Mouse (Mus musculus) stomach, embryonic 15.5 days (tissue): ENCODE data around the gene Wfdc6a. TPM values are rescaled to one million over a fixed set of nuclear protein-coding genes. Genes with fewer than 3 reads are reported as not detected.
"Not testable (repeated sequence)": the region's sequence is repeated elsewhere in the genome, so short reads cannot be mapped to it uniquely, and the experiment has no call there.

Experiments
- ATAC-seq: fragments of 200-750 bp; cut with Nextera tagmentation; 2 replicates; pipeline ENCODE4 v1.8.0; 2017; ENCODE audit warnings: low read depth, moderate number of reproducible peaks, moderate TSS enrichment; ENCODE audit not compliant: insufficient read depth, low FRiP score
- H3K27ac ChIP-seq: fragments of 300-500 bp; sonication (generic); 2 replicates; pipeline ENCODE4 v1.5.1; 2015; ENCODE audit warnings: mild to moderate bottlenecking, inconsistent platforms
- H3K27me3 ChIP-seq: fragments of 300-500 bp; sonication (generic); replicated peaks from 2 replicates; pipeline ENCODE4 v1.6.1; 2015; ENCODE audit warnings: inconsistent platforms
- H3K36me3 ChIP-seq: fragments of 300-500 bp; sonication (generic); 2 replicates; pipeline ENCODE4 v1.6.1; 2015; ENCODE audit warnings: inconsistent platforms
- H3K4me1 ChIP-seq: fragments of 300-500 bp; sonication (generic); 2 replicates; pipeline ENCODE4 v1.6.1; 2015; ENCODE audit warnings: inconsistent platforms
- H3K4me2 ChIP-seq: fragments of 300-500 bp; sonication (generic); 2 replicates; pipeline ENCODE4 v1.6.1; 2015; ENCODE audit warnings: mild to moderate bottlenecking, inconsistent platforms
- H3K4me3 ChIP-seq: fragments of 300-500 bp; sonication (generic); replicated peaks from 2 replicates; pipeline ENCODE4 v1.5.1; 2015; ENCODE audit warnings: inconsistent platforms
- H3K9ac ChIP-seq: fragments of 300-500 bp; sonication (generic); 2 replicates; pipeline ENCODE4 v1.6.1; 2015; ENCODE audit warnings: inconsistent platforms
- H3K9me3 ChIP-seq: fragments of 300-500 bp; sonication (generic); 2 replicates; pipeline ENCODE4 v1.6.1; 2016; ENCODE audit warnings: inconsistent platforms
- WGBS: fragments of 180-500 bp; shearing (Covaris S2); methylation state at CpG from one replicate; pipeline ENCODE4 v1.1.7; 2015; 5-methylcytosine and 5-hydroxymethylcytosine counted together
- polyA plus RNA-seq: library from polyadenylated mRNA; unstranded; fragments of >200 nt; fragmentation: Nextera tagmentation; extraction: Ambion mirVana; gene quantifications from 2 replicates; pipeline ENCODE4 v1.2.1, GENCODE M21; 2015

Wfdc6a gene
- 1.0 and 1.5 TPM in 2 replicates for polyA plus RNA-seq

DNA sequence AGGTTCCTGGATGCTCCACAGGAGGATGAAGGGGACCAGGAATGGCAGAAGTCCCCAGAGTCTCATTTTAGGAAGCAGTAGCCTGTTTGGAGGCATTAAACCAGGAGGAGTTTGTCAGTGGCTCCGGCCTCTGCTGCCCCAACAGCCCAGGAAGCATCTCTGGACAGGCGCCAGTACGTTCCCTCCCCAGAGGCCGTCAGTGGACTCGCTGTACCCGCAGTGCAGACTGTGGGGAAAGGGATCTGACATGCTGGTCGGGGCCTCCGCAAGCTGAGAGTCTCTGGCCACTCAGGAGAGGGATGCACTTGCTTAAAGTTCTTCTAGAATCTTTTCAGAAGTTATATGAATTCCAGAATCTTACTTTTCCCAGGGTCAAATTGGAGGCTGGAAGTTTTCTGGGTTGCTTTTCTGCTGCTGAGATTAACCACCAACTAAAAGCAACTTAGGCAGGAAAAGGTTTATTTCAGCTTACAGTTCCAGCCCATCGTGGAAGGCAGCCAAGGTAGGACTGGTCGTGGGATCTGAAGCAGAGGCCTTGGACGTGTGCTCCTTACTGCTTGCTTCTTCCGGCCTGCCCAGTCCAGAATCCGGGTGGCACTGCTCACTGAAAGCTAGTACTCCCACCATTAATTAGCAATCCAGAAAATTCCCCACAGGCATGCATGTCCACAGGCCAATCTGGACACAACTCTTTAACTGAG lies at the start of gene Wfdc6a:
Gene Wfdc6a (minus strand): TSS at position 423 of the 701 bp plus-strand sequence.
- 51% methylated on average over 13 of the region's 13 CpGs for WGBS
- ATAC-seq, result not testable (repeated sequence)

DNA sequence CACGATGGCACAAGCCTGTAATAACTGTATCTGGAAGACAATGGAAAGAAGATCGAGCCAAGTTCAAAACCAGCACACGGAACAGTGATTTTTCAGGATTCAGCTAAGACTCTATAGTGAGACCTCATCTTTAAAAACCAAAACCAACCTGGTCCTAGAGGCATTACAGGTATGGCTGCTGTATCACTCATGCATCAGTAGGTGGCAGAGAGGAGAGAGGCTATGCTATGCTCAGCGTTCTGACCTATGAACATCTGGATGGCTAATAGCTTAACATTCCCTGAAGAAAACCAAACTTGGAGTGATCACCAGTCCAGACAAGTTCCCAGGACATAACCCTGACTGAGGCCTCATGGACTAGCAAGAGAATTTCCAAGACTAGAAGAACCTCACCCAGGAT lies 36.5 kb upstream of the Wfdc6a start:
- WGBS, result 83% methylated on average over 4 of the region's 4 CpGs
- H3K4me3 ChIP-seq, result no peak overlapping the region
- no peak overlapping the region for H3K9ac ChIP-seq
- H3K27me3 ChIP-seq, result no peaks in the 10 kb centered on the region
- ATAC-seq, result no peak
- H3K36me3 ChIP-seq, result no peaks in the 10 kb centered on the region
- no peak overlapping the region for H3K4me2 ChIP-seq
- H3K27ac ChIP-seq, result no peak overlapping the region
- H3K4me1 ChIP-seq, result no peaks in the 10 kb centered on the region
- H3K9me3 ChIP-seq, result no peaks in the 10 kb centered on the region

More for the DNA sequence above, at the start of gene Wfdc6a:
- not testable (repeated sequence) for H3K27me3 ChIP-seq, H3K4me2 ChIP-seq, H3K4me1 ChIP-seq, H3K36me3 ChIP-seq, H3K4me3 ChIP-seq, H3K27ac ChIP-seq, H3K9me3 ChIP-seq, H3K9ac ChIP-seq

GRCm38 (mm10) chr2:164619050-164619449 lies 33.8 kb upstream of the Wfdc6a start:
- Histone ChIP-seq H3K4me3 (no peak overlapping the region), H3K27me3 (no peaks in the 10 kb centered on the region), H3K36me3 (no peaks in the 10 kb centered on the region), H3K4me1 (no peaks in the 10 kb centered on the region), H3K9ac (no peak overlapping the region), H3K27ac (no peak overlapping the region), H3K4me2 (no peak overlapping the region), H3K9me3 (no peaks in the 10 kb centered on the region)
- WGBS, result 72% methylated on average over 5 of the region's 5 CpGs
- ATAC-seq, result no peak

DNA sequence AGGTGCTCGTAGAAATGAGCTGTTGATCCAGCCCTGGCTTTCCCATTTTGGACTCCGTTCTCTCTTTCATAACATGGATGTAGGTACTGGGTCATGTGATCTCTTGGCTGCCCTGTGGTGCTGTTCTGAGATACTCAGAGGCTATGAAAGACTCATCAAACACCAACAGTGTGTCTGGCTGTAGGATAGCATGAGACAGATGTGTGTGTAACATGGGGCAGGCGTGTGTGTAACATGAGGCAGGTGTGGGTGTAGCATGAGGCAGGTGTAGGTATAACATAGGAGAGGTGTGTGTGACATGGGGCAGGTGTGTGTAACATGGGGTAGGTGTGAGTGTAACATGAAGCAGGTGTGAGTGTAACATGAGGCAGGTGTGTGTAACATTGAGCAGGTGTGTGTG lies 30.1 kb upstream of the Wfdc6a start:
- no peaks in the 10 kb centered on the region for H3K4me1 ChIP-seq
- H3K36me3 ChIP-seq, result no peaks in the 10 kb centered on the region
- H3K9me3 ChIP-seq, result no peaks in the 10 kb centered on the region
- no peak overlapping the region for H3K27ac ChIP-seq
- 88% methylated on average over 3 of the region's 3 CpGs for WGBS
- H3K9ac ChIP-seq, result no peak overlapping the region
- ATAC-seq, result no peak
- no peak overlapping the region for H3K4me3 ChIP-seq
- H3K27me3 ChIP-seq, result no peaks in the 10 kb centered on the region
- H3K4me2 ChIP-seq, result no peak overlapping the region

DNA sequence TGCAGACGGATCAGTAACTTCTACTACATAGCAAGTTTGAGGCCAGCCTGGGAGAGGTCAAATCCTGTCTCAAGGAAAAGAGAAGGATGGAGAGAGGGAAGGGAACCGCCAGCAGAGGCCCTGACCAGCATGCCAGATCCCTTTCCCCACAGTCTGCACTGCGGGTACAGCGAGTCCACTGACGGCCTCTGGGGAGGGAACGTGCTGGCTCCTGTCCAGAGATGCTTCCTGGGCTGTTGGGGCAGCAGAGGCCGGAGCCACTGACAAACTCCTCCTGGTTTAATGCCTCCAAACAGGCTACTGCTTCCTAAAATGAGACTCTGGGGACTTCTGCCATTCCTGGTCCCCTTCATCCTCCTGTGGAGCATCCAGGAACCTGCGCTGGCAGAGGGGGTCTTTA lies 28.2 kb upstream of the Wfdc6a start, which contains the start of the genes Wfdc6b and Wfdc8:
Gene Wfdc6b (plus strand): TSS at position 52 of the 400 bp plus-strand sequence.
Gene Wfdc8 (minus strand): TSS at position 156 of the 400 bp plus-strand sequence.
- H3K9me3 ChIP-seq, ATAC-seq, H3K4me1 ChIP-seq, H3K9ac ChIP-seq, H3K36me3 ChIP-seq, H3K27me3 ChIP-seq, H3K4me3 ChIP-seq, H3K4me2 ChIP-seq, H3K27ac ChIP-seq: not testable (repeated sequence)
- 52% methylated on average over 8 of the region's 8 CpGs for WGBS

DNA sequence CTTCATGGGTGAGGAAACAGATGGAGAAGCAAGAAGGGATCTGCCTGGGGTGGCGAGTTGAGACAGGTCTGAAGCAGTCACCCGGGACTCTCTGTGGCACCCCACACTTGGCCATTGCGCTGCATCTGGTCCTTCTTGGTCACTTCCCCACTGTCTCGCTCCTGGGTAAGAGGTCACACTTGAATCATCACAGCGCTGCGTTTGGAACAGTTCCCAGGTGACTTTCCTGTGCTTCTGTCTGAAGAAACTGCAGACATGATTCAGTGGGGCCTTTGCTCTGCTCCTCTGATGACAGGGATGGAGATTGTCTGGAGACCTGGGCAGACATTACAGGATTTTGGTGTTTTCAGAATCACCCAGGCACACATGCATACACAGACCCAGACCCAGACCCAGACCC lies 23.5 kb upstream of the Wfdc6a start:
- no peak for ATAC-seq
- WGBS, result 75% methylated on average over 6 of the region's 6 CpGs
- Histone ChIP-seq H3K27me3 (no peaks in the 10 kb centered on the region), H3K36me3 (no peaks in the 10 kb centered on the region), H3K4me1 (no peaks in the 10 kb centered on the region), H3K27ac (no peak overlapping the region), H3K9ac (no peak overlapping the region), H3K4me3 (no peak overlapping the region), H3K9me3 (no peaks in the 10 kb centered on the region), H3K4me2 (no peak overlapping the region)

- Histone ChIP-seq H3K27ac (no peak overlapping the region), H3K4me2 (no peak overlapping the region), H3K27me3 (no peaks in the 10 kb centered on the region), H3K9ac (no peak overlapping the region), H3K4me3 (no peak overlapping the region), H3K36me3 (no peaks in the 10 kb centered on the region), H3K9me3 (no peaks in the 10 kb centered on the region), H3K4me1 (no peaks in the 10 kb centered on the region)
- 88% methylated on average over 8 of the region's 8 CpGs for WGBS
- no peak for ATAC-seq
Observed at GRCm38 (mm10) chr2:164604411-164604810, 19.2 kb upstream of the Wfdc6a start.

GRCm38 (mm10) chr2:164603482-164603881 lies 18.2 kb upstream of the Wfdc6a start:
- Histone ChIP-seq H3K4me2 (no peak overlapping the region), H3K27ac (no peak overlapping the region), H3K4me1 (no peaks in the 10 kb centered on the region), H3K4me3 (no peak overlapping the region), H3K27me3 (no peaks in the 10 kb centered on the region), H3K9ac (no peak overlapping the region), H3K36me3 (no peaks in the 10 kb centered on the region), H3K9me3 (no peaks in the 10 kb centered on the region)
- 88% methylated on average over 3 of the region's 3 CpGs for WGBS
- no peak for ATAC-seq

DNA sequence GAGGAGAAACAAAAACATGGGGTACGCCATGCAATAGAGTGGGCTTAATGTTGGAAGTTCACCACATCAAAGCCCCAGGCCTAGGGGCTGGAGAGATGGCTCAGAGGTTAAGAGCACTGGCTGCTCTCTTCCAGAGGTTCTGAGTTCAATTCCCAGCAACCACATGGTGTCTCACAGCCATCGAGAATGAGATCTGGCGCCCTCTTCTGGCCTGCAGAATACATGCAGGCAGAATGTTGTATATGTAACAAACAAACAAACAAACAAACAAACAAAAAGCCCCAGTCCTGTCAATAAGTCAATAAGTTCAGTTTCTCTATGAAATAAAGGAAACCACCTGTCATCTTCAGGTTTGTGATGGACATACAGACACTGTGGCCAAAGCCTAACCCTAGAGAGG lies 14.9 kb upstream of the Wfdc6a start:
- Histone ChIP-seq H3K9me3 (no peaks in the 10 kb centered on the region), H3K9ac (no peak overlapping the region), H3K4me3 (no peak overlapping the region), H3K36me3 (no peaks in the 10 kb centered on the region), H3K27me3 (no peaks in the 10 kb centered on the region), H3K4me2 (no peak overlapping the region), H3K27ac (no peak overlapping the region), H3K4me1 (no peaks in the 10 kb centered on the region)
- ATAC-seq, result no peak
- 70% methylated on average over 3 of the region's 3 CpGs for WGBS

- H3K27ac ChIP-seq, result no peak within 1 kb of the TSS
- ATAC-seq, result no peak
- H3K4me1 ChIP-seq, result no peaks in the 10 kb centered on the region
- H3K9ac ChIP-seq, result no peak within 1 kb of the TSS
- H3K27me3 ChIP-seq, result no peaks in the 10 kb centered on the region
- WGBS, result 85% methylated on average over 4 of the region's 4 CpGs
- H3K4me3 ChIP-seq, result no peak within 1 kb of the TSS
- no peaks in the 10 kb centered on the region for H3K9me3 ChIP-seq
- H3K4me2 ChIP-seq, result no peak within 1 kb of the TSS
- no peaks in the 10 kb centered on the region for H3K36me3 ChIP-seq
Observed at GRCm38 (mm10) chr2:164593494-164593893, 8.2 kb upstream of the Wfdc6a start, which contains the start of gene Eppin. TSS of gene Eppin (minus strand) at chr2:164593594.

DNA sequence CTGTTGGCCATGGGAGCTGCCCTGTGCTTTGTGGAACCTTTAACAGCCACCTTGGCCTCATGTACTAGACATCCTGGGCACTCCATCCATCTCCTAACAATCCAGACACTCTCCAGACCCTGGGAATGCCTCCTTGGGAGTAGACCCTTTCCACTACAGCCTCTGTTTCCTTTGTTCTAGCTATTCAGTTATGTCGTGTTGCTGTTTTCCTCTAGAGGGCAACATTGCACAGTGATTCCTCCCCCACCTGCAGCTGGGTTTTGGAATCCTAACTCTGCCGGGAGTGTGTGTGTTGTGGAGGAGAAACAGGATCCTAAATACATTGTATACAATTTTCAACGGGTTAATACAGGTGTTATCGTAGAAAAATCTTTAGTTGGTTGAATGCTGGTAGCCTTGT lies 6.8 kb upstream of the Wfdc6a start:
- H3K4me3 ChIP-seq, result no peak overlapping the region
- no peak; the same call in 1 of the 2 replicates for ATAC-seq
- H3K4me2 ChIP-seq, result no peak overlapping the region
- H3K36me3 ChIP-seq, result no peaks in the 10 kb centered on the region
- no peaks in the 10 kb centered on the region for H3K27me3 ChIP-seq
- H3K9me3 ChIP-seq, result no peaks in the 10 kb centered on the region
- H3K27ac ChIP-seq, result no peak overlapping the region
- 5% methylated on average over 4 of the region's 4 CpGs for WGBS
- no peak overlapping the region for H3K9ac ChIP-seq
- H3K4me1 ChIP-seq, result no peaks in the 10 kb centered on the region

GRCm38 (mm10) chr2:164573359-164573758 lies 11.9 kb downstream of the Wfdc6a start, which contains the start of gene Spint3:
TSS of gene Spint3 (minus strand) at chr2:164573459.
- H3K9me3 ChIP-seq, H3K9ac ChIP-seq, H3K27me3 ChIP-seq, H3K4me2 ChIP-seq, H3K36me3 ChIP-seq, ATAC-seq, H3K27ac ChIP-seq, H3K4me3 ChIP-seq, H3K4me1 ChIP-seq: not testable (repeated sequence)
- WGBS, result 88% methylated on average over 6 of the region's 6 CpGs
